Mouse (Mus musculus): ENCODE measurements around the gene Acot3.

DNA sequence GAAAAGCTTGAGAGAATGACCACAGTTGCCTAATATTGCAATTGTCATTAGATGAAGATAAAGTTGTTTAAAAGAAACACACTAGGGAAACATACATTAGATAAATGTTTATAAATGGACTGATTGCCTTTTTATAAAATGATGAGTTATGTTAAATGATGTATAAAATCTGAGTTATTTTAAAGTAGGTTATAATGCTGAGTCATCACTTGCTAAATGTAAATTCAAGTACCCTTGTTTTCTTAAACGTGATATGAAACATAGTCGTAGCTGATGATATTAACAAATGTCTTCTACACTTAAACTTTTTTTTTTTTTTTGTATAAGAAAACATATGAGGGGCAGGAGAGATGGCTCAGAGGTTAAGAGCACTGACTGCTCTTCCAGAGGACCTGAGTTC is 11.9 kb downstream of the Acot3 start:
- TF ChIP-seq CTCF (IDR thresholded peaks at IDR 0.05; ENCODE audit: control insufficient read depth, insufficient read depth, low read length), result no peak
- TF ChIP-seq POLR2A (IDR thresholded peaks at IDR 0.05; ENCODE audit: borderline replicate concordance, control insufficient read depth, low read depth, low read length), result no peak

All from bone marrow, adult 2 months (tissue).